Mouse (Mus musculus): ENCODE measurements around the gene Rinl. TPM values are rescaled to one million over a fixed set of nuclear protein-coding genes. Genes with fewer than 3 reads are reported as not detected.
A peak's percentile ranks its signal among the peaks of the same experiment; 100 is the strongest.

Rinl gene
- total RNA-seq, 2 experiments from 2014 or later = 2.1 to 2.2 TPM

- intact Hi-C loops (cut with DNase I) = loop anchor here (2.0 to 5.0 kb wide), 2 partner anchors 17 to 625 kb away; partner anchors contain the start of gene Ech1
- DNase-seq = peak; percentile 67 to 70
Measured at GRCm38 (mm10) chr7:28807641-28808220, 19.0 kb downstream of the Rinl start.

GRCm38 (mm10) chr7:28808221-28808941 is 19.6 kb downstream of the Rinl start, which contains the start of gene Hnrnpl:
TSS of gene Hnrnpl (plus strand) at chr7:28808541.
- intact Hi-C loops (cut with DNase I) = loop anchor here (2.0 to 5.0 kb wide), 2 partner anchors 16 to 624 kb away; partner anchors contain the start of gene Ech1
- DNase-seq = peak in 1 of 2 experiments; percentile 85

GRCm38 (mm10) chr7:28808957-28809393 is 20.2 kb downstream of the Rinl start:
- peak; percentile 97 for DNase-seq
- intact Hi-C loops (cut with DNase I) = loop anchor here (2.0 to 5.0 kb wide), 2 partner anchors 16 to 623 kb away; partner anchors contain the start of gene Ech1

- DNase-seq = peak; percentile 72 to 73
- intact Hi-C loops (cut with DNase I) = loop anchor here (2.0 to 5.0 kb wide), 3 partner anchors 15 to 623 kb away; partner anchors contain the start of gene Ech1
Measured at GRCm38 (mm10) chr7:28809401-28810089, 20.8 kb downstream of the Rinl start.

GRCm38 (mm10) chr7:28810107-28811066 is 21.6 kb downstream of the Rinl start:
- intact Hi-C loops (cut with DNase I) = loop anchor here (5.0 kb wide), 1 partner anchor 147 kb away; no protein-coding TSS in a partner anchor

GRCm38 (mm10) chr7:28811228-28811627 is 22.5 kb downstream of the Rinl start:
- intact Hi-C loops (cut with DNase I) = loop anchor here (5.0 kb wide), 1 partner anchor 146 kb away; no protein-coding TSS in a partner anchor
- peak; percentile 95 to 96 for DNase-seq

More at GRCm38 (mm10) chr7:28810107-28811066, 21.6 kb downstream of the Rinl start:
- peak; percentile 98 to 99 for DNase-seq

- intact Hi-C loops (cut with DNase I) = loop anchor here (1.0 to 5.0 kb wide), 2 partner anchors 9 to 146 kb away; no protein-coding TSS in a partner anchor
- peak in 1 of 2 experiments; percentile 50 for DNase-seq
Measured at GRCm38 (mm10) chr7:28811640-28812275, 23.0 kb downstream of the Rinl start.

- peak in 1 of 2 experiments; percentile 50 for DNase-seq
Measured at GRCm38 (mm10) chr7:28812436-28812835, 23.7 kb downstream of the Rinl start.

GRCm38 (mm10) chr7:28812949-28813348 is 24.2 kb downstream of the Rinl start:
- peak in 1 of 2 experiments; percentile 27 for DNase-seq
- intact Hi-C loops (cut with DNase I) = loop anchor here (1.0 to 5.0 kb wide), 3 partner anchors 7 to 144 kb away; no protein-coding TSS in a partner anchor

More at GRCm38 (mm10) chr7:28812436-28812835, 23.7 kb downstream of the Rinl start:
- intact Hi-C loops (cut with DNase I) = loop anchor here (1.0 to 5.0 kb wide), 2 partner anchors 8 to 145 kb away; no protein-coding TSS in a partner anchor

- intact Hi-C loops (cut with DNase I) = loop anchor here (5.0 kb wide), 1 partner anchor 143 kb away; no protein-coding TSS in a partner anchor
- DNase-seq = no peak
Measured at GRCm38 (mm10) chr7:28814306-28815034, 25.7 kb downstream of the Rinl start.

- intact Hi-C loops (cut with DNase I) = no loop called here
- no peak for DNase-seq
Measured at GRCm38 (mm10) chr7:28815230-28815629, 26.5 kb downstream of the Rinl start.

GRCm38 (mm10) chr7:28816201-28816600 is 27.4 kb downstream of the Rinl start:
- DNase-seq = peak in 1 of 2 experiments; percentile 58
- intact Hi-C loops (cut with DNase I) = no loop called here

GRCm38 (mm10) chr7:28816920-28817319 is 28.2 kb downstream of the Rinl start:
- DNase-seq = no peak
- intact Hi-C loops (cut with DNase I) = no loop called here

- no peak for DNase-seq
- intact Hi-C loops (cut with DNase I) = no loop called here
Measured at GRCm38 (mm10) chr7:28817524-28817923, 28.8 kb downstream of the Rinl start.

GRCm38 (mm10) chr7:28817957-28818356 is 29.2 kb downstream of the Rinl start:
- DNase-seq = no peak
- intact Hi-C loops (cut with DNase I) = no loop called here

GRCm38 (mm10) chr7:28818436-28818835 is 29.7 kb downstream of the Rinl start:
- intact Hi-C loops (cut with DNase I) = no loop called here
- DNase-seq = no peak

GRCm38 (mm10) chr7:28818861-28819452 is 30.2 kb downstream of the Rinl start:
- intact Hi-C loops (cut with DNase I) = no loop called here
- DNase-seq = no peak

GRCm38 (mm10) chr7:28819571-28819970 is 30.8 kb downstream of the Rinl start:
- DNase-seq = no peak

More at GRCm38 (mm10) chr7:28819571-28819970, 30.8 kb downstream of the Rinl start:
- intact Hi-C loops (cut with DNase I) = no loop called here

Measured in heart, postnatal 10 days (tissue).